ENCODE assay signal across 30 mouse cellular contexts in genomic region chr7:126644345-126644744, GRCm38 (mm10). TPM values are rescaled to one million over a fixed set of nuclear protein-coding genes. Genes with fewer than 3 reads are reported as not detected.
DNase-seq lines count a peak whose midpoint lies in the region; ATAC-seq and TF ChIP-seq lines count a peak whose summit lies in the region.
"Had no signal": no experiment of that assay in that cellular context is flagged by ENCODE, and none has a peak within 500 bp of the region (broad histone marks: within the 10 kb centered on the region; RNA-seq: fewer than 3 reads in every experiment).

No protein-coding gene starts in this region.

- no peaks in the 10 kb centered on the region for H3K9me3 ChIP-seq in heart, postnatal 0 days (replicated peaks; ENCODE audit: control insufficient read depth, low read length)
- no peaks in the 10 kb centered on the region for H3K9me3 ChIP-seq in heart, embryonic 10.5 days
- no peaks in the 10 kb centered on the region for H3K9me3 ChIP-seq in liver, postnatal 0 days (ENCODE audit: low read length)
- H3K9me3 ChIP-seq in liver, embryonic 12.5 days (replicated peaks): no peaks in the 10 kb centered on the region
- H3K9me3 ChIP-seq: forebrain, embryonic 10.5 days; forebrain, embryonic 13.5 days; heart, embryonic 13.5 days; hindbrain, embryonic 10.5 days; hindbrain, embryonic 13.5 days; intestine, embryonic 15.5 days had no signal

- H3K27ac ChIP-seq in gastrocnemius, adult 2 months: peak overlapping the region; percentile 76
- 0 out of 2 replicates have a peak overlapping the region, but pooled peaks have one; percentile 66 for H3K27ac ChIP-seq in heart, postnatal 0 days (ENCODE audit: low read depth)
- H3K27ac ChIP-seq in heart, embryonic 10.5 days: no peak overlapping the region
- H3K27ac ChIP-seq in liver, postnatal 0 days (ENCODE audit: low read depth): 0 out of 2 replicates have a peak overlapping the region, but pooled peaks have one; percentile 26
- H3K27ac ChIP-seq in liver, embryonic 12.5 days: no peak overlapping the region
- H3K27ac ChIP-seq: forebrain, embryonic 10.5 days; forebrain, embryonic 13.5 days; heart, embryonic 13.5 days; hindbrain, embryonic 10.5 days; hindbrain, embryonic 13.5 days; intestine, embryonic 15.5 days had no signal

- intact Hi-C loops in gastrocnemius, adult 2 months (cut with DNase I): no loop called here
- intact Hi-C loops in gastrocnemius, postnatal 36 days (cut with DNase I): no loop called here

- no peaks in the 10 kb centered on the region for H3K36me3 ChIP-seq in heart, postnatal 0 days (replicated peaks; ENCODE audit: control insufficient read depth, insufficient read depth, low read length)
- H3K36me3 ChIP-seq in heart, embryonic 10.5 days: no peaks in the 10 kb centered on the region
- H3K36me3 ChIP-seq in liver, postnatal 0 days (replicated peaks; ENCODE audit: insufficient read depth, low read length): no peaks in the 10 kb centered on the region
- no peaks in the 10 kb centered on the region for H3K36me3 ChIP-seq in liver, embryonic 12.5 days
- H3K36me3 ChIP-seq: forebrain, embryonic 10.5 days; heart, embryonic 13.5 days; hindbrain, embryonic 10.5 days; hindbrain, embryonic 13.5 days; intestine, embryonic 15.5 days had no signal

- no peak for TF ChIP-seq EP300 in heart, postnatal 0 days (IDR thresholded peaks at IDR 0.05; ENCODE audit: low read depth)
- TF ChIP-seq EP300 in liver, postnatal 0 days (IDR thresholded peaks at IDR 0.05; ENCODE audit: low read depth): no peak

- TF ChIP-seq CTCF in gastrocnemius, adult 2 months (IDR thresholded peaks at IDR 0.05): no peak
- no peak for TF ChIP-seq CTCF in heart, postnatal 0 days (IDR thresholded peaks at IDR 0.05; ENCODE audit: low read depth)
- TF ChIP-seq CTCF in liver, postnatal 0 days (IDR thresholded peaks at IDR 0.05; ENCODE audit: low read depth): no peak

- 54% methylated on average over 3 of the region's 3 CpGs for WGBS in heart, postnatal 0 days
- 70% methylated on average over 3 of the region's 3 CpGs for WGBS in heart, embryonic 10.5 days
- WGBS in liver, postnatal 0 days (ENCODE audit: insufficient replicate concordance): 47% methylated on average over 3 of the region's 3 CpGs
- 48% methylated on average over 3 of the region's 3 CpGs for WGBS in liver, embryonic 12.5 days (ENCODE audit: insufficient replicate concordance)

- no peak overlapping the region for H3K9ac ChIP-seq in heart, postnatal 0 days (replicated peaks; ENCODE audit: low read depth, low read length)
- no peak overlapping the region for H3K9ac ChIP-seq in liver, postnatal 0 days (replicated peaks)
- no peak overlapping the region for H3K9ac ChIP-seq in liver, embryonic 12.5 days
- H3K9ac ChIP-seq: forebrain, embryonic 13.5 days; heart, embryonic 13.5 days; hindbrain, embryonic 13.5 days; intestine, embryonic 15.5 days had no signal

- DNase-seq in gastrocnemius, adult 2 months: no peak
- DNase-seq in gastrocnemius, postnatal 36 days: no peak
- DNase-seq in heart, postnatal 0 days (ENCODE audit: low spot score): no peak
- DNase-seq in heart, embryonic 10.5 days (ENCODE audit: low spot score): no peak
- DNase-seq in liver, postnatal 0 days: no peak
- DNase-seq in right cerebral cortex, postnatal 14 days: no peak
- no peak for DNase-seq in thymus, postnatal 0 days (ENCODE audit: low spot score)
- DNase-seq: adrenal gland, adult 8-10 months; adrenal gland, postnatal 25 days; B cell, adult 2 months; cerebellum, adult 18-20 months; cerebellum, adult 9-10 months; cerebellum, postnatal 14 days; gastrocnemius, postnatal 14 days; heart, postnatal 36 days had no signal

- 0 out of 2 replicates have a peak, but pooled peaks cover 5% of the 10 kb centered on the region for H3K4me1 ChIP-seq in heart, postnatal 0 days (ENCODE audit: control insufficient read depth, insufficient read depth)
- peaks cover under 1% of the 10 kb centered on the region; the same call in 1 of the 2 replicates for H3K4me1 ChIP-seq in heart, embryonic 10.5 days
- H3K4me1 ChIP-seq in liver, postnatal 0 days (ENCODE audit: insufficient read depth): peaks cover 4% of the 10 kb centered on the region
- peaks cover 19% of the 10 kb centered on the region; the same call in 1 of the 2 replicates for H3K4me1 ChIP-seq in liver, embryonic 12.5 days

- ATAC-seq in heart, postnatal 0 days (ENCODE audit: insufficient read depth, low read depth): no peak
- ATAC-seq in liver, postnatal 0 days: no peak
- ATAC-seq in liver, embryonic 12.5 days: no peak
- ATAC-seq: activated CD4-positive, CD25-positive, alpha-beta regulatory T cell, adult 4 months; forebrain, embryonic 13.5 days; forebrain, embryonic 16.5 days; hindbrain, embryonic 16.5 days; intestine, embryonic 15.5 days had no signal

- no peak overlapping the region for H3K4me3 ChIP-seq in gastrocnemius, adult 2 months
- no peak overlapping the region for H3K4me3 ChIP-seq in heart, postnatal 0 days (ENCODE audit: low read depth, low read length)
- H3K4me3 ChIP-seq in heart, embryonic 10.5 days: no peak overlapping the region
- no peak overlapping the region for H3K4me3 ChIP-seq in liver, postnatal 0 days (ENCODE audit: low read depth, low read length)
- no peak overlapping the region for H3K4me3 ChIP-seq in liver, embryonic 12.5 days
- H3K4me3 ChIP-seq: forebrain, embryonic 10.5 days; forebrain, embryonic 13.5 days; heart, embryonic 13.5 days; hindbrain, embryonic 10.5 days; hindbrain, embryonic 13.5 days; intestine, embryonic 15.5 days had no signal

- no peak overlapping the region for H3K4me2 ChIP-seq in heart, postnatal 0 days (ENCODE audit: low read depth, low read length)
- H3K4me2 ChIP-seq in liver, postnatal 0 days (ENCODE audit: low read depth, low read length): no peak overlapping the region
- H3K4me2 ChIP-seq in liver, embryonic 12.5 days: no peak overlapping the region
- H3K4me2 ChIP-seq: forebrain, embryonic 13.5 days; heart, embryonic 13.5 days; hindbrain, embryonic 13.5 days; intestine, embryonic 15.5 days had no signal

- H3K27me3 ChIP-seq in heart, postnatal 0 days (ENCODE audit: control insufficient read depth, insufficient read depth, low read length): no peaks in the 10 kb centered on the region
- no peaks in the 10 kb centered on the region for H3K27me3 ChIP-seq in heart, embryonic 10.5 days (ENCODE audit: insufficient read depth, poor library complexity, severe bottlenecking)
- no peaks in the 10 kb centered on the region for H3K27me3 ChIP-seq in liver, postnatal 0 days (ENCODE audit: insufficient read depth, low read length)
- no peaks in the 10 kb centered on the region for H3K27me3 ChIP-seq in liver, embryonic 12.5 days (replicated peaks)
- H3K27me3 ChIP-seq: forebrain, embryonic 13.5 days; heart, embryonic 13.5 days; hindbrain, embryonic 13.5 days; intestine, embryonic 15.5 days had no signal

RNA-seq across cellular contexts. Expression of gene Sgf29, which starts 4.8 kb away (rescaled TPM):
- 10 to 100 TPM; 30.0 to 34.1 TPM for total RNA-seq in gastrocnemius, adult 2 months (2021)
- total RNA-seq in gastrocnemius, postnatal 36 days (2021): 10 to 100 TPM; 29.3 to 33.2 TPM
- 15.9 and 20.7 TPM in 2 replicates for total RNA-seq in heart, postnatal 0 days (2014; rRNA removed; ENCODE audit: low replicate concordance)
- 21.9 and 25.3 TPM in 2 replicates for polyA plus RNA-seq in heart, postnatal 0 days (2015; fragmentation: Nextera tagmentation; extraction: Ambion mirVana)
- 36.6 and 44.3 TPM in 2 replicates for polyA plus RNA-seq in heart, embryonic 10.5 days (2016; fragmentation: Nextera tagmentation; extraction: Ambion mirVana)
- polyA plus RNA-seq in liver, postnatal 0 days (2015; fragmentation: Nextera tagmentation; extraction: Ambion mirVana): 22.7 and 22.8 TPM in 2 replicates
- 36.3 and 42.4 TPM in 2 replicates for polyA plus RNA-seq in liver, embryonic 12.5 days (2016; fragmentation: Nextera tagmentation; extraction: Ambion mirVana)
- 62.2 and 72.9 TPM in 2 replicates for polyA plus RNA-seq in thymus, postnatal 0 days (2015; fragmentation: Nextera tagmentation; extraction: Ambion mirVana)

RNA-seq across cellular contexts. Expression of gene Nupr1, which starts 13.7 kb away (rescaled TPM):
- total RNA-seq in gastrocnemius, adult 2 months (2021): 10 to 100 TPM in 1 of 2 experiments, 1 to 10 TPM in 1; 8.8 to 10.9 TPM
- total RNA-seq in gastrocnemius, postnatal 36 days (2021): 10 to 100 TPM in 1 of 2 experiments, 1 to 10 TPM in 1; 8.5 to 11.9 TPM
- 1.3 and 4.1 TPM in 2 replicates for total RNA-seq in heart, postnatal 0 days (2014; rRNA removed; ENCODE audit: low replicate concordance)
- 8.9 and 13.0 TPM in 2 replicates for polyA plus RNA-seq in heart, postnatal 0 days (2015; fragmentation: Nextera tagmentation; extraction: Ambion mirVana)
- 0.75 and 1.2 TPM in 2 replicates for polyA plus RNA-seq in heart, embryonic 10.5 days (2016; fragmentation: Nextera tagmentation; extraction: Ambion mirVana)
- polyA plus RNA-seq in liver, postnatal 0 days (2015; fragmentation: Nextera tagmentation; extraction: Ambion mirVana): 4.0 and 4.5 TPM in 2 replicates
- 3.2 and 3.7 TPM in 2 replicates for polyA plus RNA-seq in liver, embryonic 12.5 days (2016; fragmentation: Nextera tagmentation; extraction: Ambion mirVana)
- 15.1 and 16.4 TPM in 2 replicates for polyA plus RNA-seq in thymus, postnatal 0 days (2015; fragmentation: Nextera tagmentation; extraction: Ambion mirVana)

RNA-seq across cellular contexts. Expression of gene Sult1a1, which starts 31.9 kb away (rescaled TPM):
- 10 to 100 TPM; 16.6 to 16.8 TPM for total RNA-seq in gastrocnemius, adult 2 months (2021)
- 10 to 100 TPM; 15.7 to 21.0 TPM for total RNA-seq in gastrocnemius, postnatal 36 days (2021)
- 64.2 and 78.2 TPM in 2 replicates for total RNA-seq in heart, postnatal 0 days (2014; rRNA removed; ENCODE audit: low replicate concordance)
- polyA plus RNA-seq in heart, postnatal 0 days (2015; fragmentation: Nextera tagmentation; extraction: Ambion mirVana): 24.8 and 30.4 TPM in 2 replicates
- 0.34 and 0.94 TPM in 2 replicates for polyA plus RNA-seq in heart, embryonic 10.5 days (2016; fragmentation: Nextera tagmentation; extraction: Ambion mirVana)
- 221 and 241 TPM in 2 replicates for polyA plus RNA-seq in liver, postnatal 0 days (2015; fragmentation: Nextera tagmentation; extraction: Ambion mirVana)
- 0.24 and 0.50 TPM in 2 replicates for polyA plus RNA-seq in liver, embryonic 12.5 days (2016; fragmentation: Nextera tagmentation; extraction: Ambion mirVana)
- 8.5 and 11.0 TPM in 2 replicates for polyA plus RNA-seq in thymus, postnatal 0 days (2015; fragmentation: Nextera tagmentation; extraction: Ambion mirVana)

RNA-seq across cellular contexts. Expression of gene Il27, which starts 49.6 kb away (rescaled TPM):
- not detected for total RNA-seq in gastrocnemius, adult 2 months (2021)
- total RNA-seq in gastrocnemius, postnatal 36 days (2021): not detected
- not detected in 2 replicates for total RNA-seq in heart, postnatal 0 days (2014; rRNA removed; ENCODE audit: low replicate concordance)
- not detected in 2 replicates for polyA plus RNA-seq in heart, postnatal 0 days (2015; fragmentation: Nextera tagmentation; extraction: Ambion mirVana)
- polyA plus RNA-seq in heart, embryonic 10.5 days (2016; fragmentation: Nextera tagmentation; extraction: Ambion mirVana): not detected in 2 replicates
- 0.18 and 0.21 TPM in 2 replicates for polyA plus RNA-seq in liver, postnatal 0 days (2015; fragmentation: Nextera tagmentation; extraction: Ambion mirVana)
- not detected in 2 replicates for polyA plus RNA-seq in liver, embryonic 12.5 days (2016; fragmentation: Nextera tagmentation; extraction: Ambion mirVana)
- polyA plus RNA-seq in thymus, postnatal 0 days (2015; fragmentation: Nextera tagmentation; extraction: Ambion mirVana): 0.54 and 0.85 TPM in 2 replicates
- total RNA-seq: adrenal gland, adult 8-10 months; adrenal gland, postnatal 25 days; gastrocnemius, postnatal 14 days; heart, postnatal 36 days had no signal
- polyA plus RNA-seq: activated CD4-positive, CD25-positive, alpha-beta regulatory T cell, adult 4 months; brain, embryonic 14.5 days; embryonic facial prominence, embryonic 11.5 days; embryonic facial prominence, embryonic 14.5 days; forebrain, embryonic 10.5 days; forebrain, embryonic 13.5 days; forebrain, embryonic 16.5 days; gonadal fat pad, adult 2 months; heart, embryonic 13.5 days; heart, embryonic 16.5 days; hindbrain, embryonic 10.5 days; hindbrain, embryonic 13.5 days; hindbrain, embryonic 16.5 days; intestine, embryonic 15.5 days had no signal

RNA-seq across cellular contexts. Expression of gene Bola2, which starts 50.9 kb away (rescaled TPM):
- total RNA-seq in gastrocnemius, adult 2 months (2021): 10 to 100 TPM; 35.1 to 36.9 TPM
- 10 to 100 TPM; 29.9 to 36.8 TPM for total RNA-seq in gastrocnemius, postnatal 36 days (2021)
- total RNA-seq in heart, postnatal 0 days (2014; rRNA removed; ENCODE audit: low replicate concordance): 29.3 and 36.5 TPM in 2 replicates
- polyA plus RNA-seq in heart, postnatal 0 days (2015; fragmentation: Nextera tagmentation; extraction: Ambion mirVana): 89.0 and 93.7 TPM in 2 replicates
- polyA plus RNA-seq in heart, embryonic 10.5 days (2016; fragmentation: Nextera tagmentation; extraction: Ambion mirVana): 135 and 159 TPM in 2 replicates
- polyA plus RNA-seq in liver, postnatal 0 days (2015; fragmentation: Nextera tagmentation; extraction: Ambion mirVana): 86.5 and 93.5 TPM in 2 replicates
- 134 and 153 TPM in 2 replicates for polyA plus RNA-seq in liver, embryonic 12.5 days (2016; fragmentation: Nextera tagmentation; extraction: Ambion mirVana)
- 154 and 155 TPM in 2 replicates for polyA plus RNA-seq in thymus, postnatal 0 days (2015; fragmentation: Nextera tagmentation; extraction: Ambion mirVana)

Comparison
In these comparisons a context has a peak if more than half of its experiments do, and no peak if none do; other contexts are left out.
1. H3K27ac ChIP-seq: peak in gastrocnemius, adult 2 months (single experiment), heart, postnatal 0 days (single experiment) and liver, postnatal 0 days (single experiment); none in heart, embryonic 10.5 days (single experiment) and liver, embryonic 12.5 days (single experiment).